Mouse (Mus musculus) embryonic fibroblast, embryonic 13.5 days (primary cell): ENCODE results near the gene Napb.

ENCODE experiments used
- CTCF ChIP-seq: IDR thresholded peaks from 2 replicates; pipeline ENCODE4 v1.5.1; 2011; ENCODE audit warnings: mild to moderate bottlenecking, control low read depth, low read length, moderate library complexity, borderline replicate concordance; ENCODE audit not compliant: insufficient read depth
- POLR2A ChIP-seq: IDR thresholded peaks from 2 replicates; pipeline ENCODE4 v1.6.1; 2011; ENCODE audit warnings: low read depth, mild to moderate bottlenecking, control low read depth, low read length, moderate library complexity

DNA sequence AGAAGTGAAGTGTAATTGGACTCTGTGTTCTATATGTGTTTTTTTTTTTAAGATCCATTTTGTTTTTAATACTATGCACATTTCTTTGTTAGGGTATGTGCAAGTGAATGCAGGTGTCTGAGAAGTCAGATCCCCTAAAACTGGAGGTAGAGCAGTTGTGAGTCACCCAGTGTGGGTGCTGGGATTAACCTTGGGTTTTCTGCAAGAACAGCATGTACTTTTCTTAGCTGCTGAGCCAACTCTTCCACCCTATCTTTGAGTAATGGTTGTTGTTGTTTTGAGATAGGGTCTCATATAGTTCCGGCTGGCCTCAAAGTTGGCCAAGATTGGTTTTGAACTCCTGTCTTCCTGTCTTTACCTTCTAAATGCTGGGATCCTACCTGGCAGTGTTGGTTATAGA is 49.2 kb downstream of the Napb start:
- TF ChIP-seq CTCF: no peak
- no peak for TF ChIP-seq POLR2A
